Mouse (Mus musculus) neural tube, embryonic 15.5 days (tissue): ENCODE measurements at regions not wholly inside any gene's neighbourhood (a gene's known extent, or its start where the extent isn't known, plus 50 kb on each side); places are given as distances from the start of the nearest gene placed in this dataset.

Experiments
- ATAC-seq: fragments of 200-750 bp; cut with Nextera tagmentation; 2 replicates; pipeline ENCODE4 v1.8.0; 2017; ENCODE audit warnings: mild to moderate bottlenecking, moderate TSS enrichment, moderate library complexity; ENCODE audit not compliant: low FRiP score
- H3K27ac ChIP-seq: fragments of 300-500 bp; sonication (generic); replicated peaks from 2 replicates; pipeline ENCODE4 v1.5.1; 2015; ENCODE audit warnings: mild to moderate bottlenecking, inconsistent platforms
- H3K27me3 ChIP-seq: fragments of 300-500 bp; sonication (generic); replicated peaks from 2 replicates; pipeline ENCODE4 v1.6.1; 2015; ENCODE audit warnings: inconsistent platforms
- H3K36me3 ChIP-seq: fragments of 300-500 bp; sonication (generic); 2 replicates; pipeline ENCODE4 v1.6.1; 2015; ENCODE audit warnings: inconsistent platforms
- H3K4me1 ChIP-seq: fragments of 300-500 bp; sonication (generic); 2 replicates; pipeline ENCODE4 v1.6.1; 2015; ENCODE audit warnings: inconsistent platforms
- H3K4me2 ChIP-seq: fragments of 300-500 bp; sonication (generic); 2 replicates; pipeline ENCODE4 v1.6.1; 2015; ENCODE audit warnings: inconsistent platforms, mild to moderate bottlenecking, moderate library complexity
- H3K4me3 ChIP-seq: fragments of 300-500 bp; sonication (generic); replicated peaks from 2 replicates; pipeline ENCODE4 v1.5.1; 2015; ENCODE audit warnings: mild to moderate bottlenecking, inconsistent platforms
- H3K9ac ChIP-seq: fragments of 300-500 bp; sonication (generic); replicated peaks from 2 replicates; pipeline ENCODE4 v1.6.1; 2015; ENCODE audit warnings: mild to moderate bottlenecking, inconsistent platforms
- H3K9me3 ChIP-seq: fragments of 300-500 bp; sonication (generic); replicated peaks from 2 replicates; pipeline ENCODE4 v1.6.1; 2016; ENCODE audit warnings: inconsistent platforms
- WGBS: fragments of 180-500 bp; shearing (Covaris S2); methylation state at CpG from one replicate; pipeline ENCODE4 v1.1.7; 2015; ENCODE audit warnings: mixed read lengths; 5-methylcytosine and 5-hydroxymethylcytosine counted together

- H3K9me3 ChIP-seq, result no peaks in the 10 kb centered on the region
- H3K27ac ChIP-seq, result no peak overlapping the region
- no peak overlapping the region for H3K9ac ChIP-seq
- H3K27me3 ChIP-seq, result no peaks in the 10 kb centered on the region
- ATAC-seq, result no peak
- no peak overlapping the region for H3K4me2 ChIP-seq
- WGBS, result 80% methylated on average over 7 of the region's 7 CpGs
- no peaks in the 10 kb centered on the region for H3K4me1 ChIP-seq
- no peak overlapping the region for H3K4me3 ChIP-seq
- no peaks in the 10 kb centered on the region for H3K36me3 ChIP-seq
Measured at GRCm38 (mm10) chr1:154983325-154983724, 99.0 kb upstream of the Cacna1e start.

GRCm38 (mm10) chr1:154982836-154983235 is 98.5 kb upstream of the Cacna1e start:
- Histone ChIP-seq H3K27me3 (no peaks in the 10 kb centered on the region), H3K4me2 (no peak overlapping the region), H3K9me3 (no peaks in the 10 kb centered on the region), H3K36me3 (no peaks in the 10 kb centered on the region), H3K9ac (no peak overlapping the region), H3K4me3 (no peak overlapping the region), H3K4me1 (no peaks in the 10 kb centered on the region), H3K27ac (no peak overlapping the region)
- ATAC-seq, result no peak
- 93% methylated on average over 9 of the region's 9 CpGs for WGBS

- no peak overlapping the region for H3K9ac ChIP-seq
- no peaks in the 10 kb centered on the region for H3K4me1 ChIP-seq
- H3K9me3 ChIP-seq, result no peaks in the 10 kb centered on the region
- no peak overlapping the region for H3K4me2 ChIP-seq
- 68% methylated on average over 8 of the region's 8 CpGs for WGBS
- no peak for ATAC-seq
- H3K27me3 ChIP-seq, result no peaks in the 10 kb centered on the region
- no peak overlapping the region for H3K4me3 ChIP-seq
- no peak overlapping the region for H3K27ac ChIP-seq
- H3K36me3 ChIP-seq, result no peaks in the 10 kb centered on the region
Measured at GRCm38 (mm10) chr1:154981687-154982086, 97.4 kb upstream of the Cacna1e start.

GRCm38 (mm10) chr1:154975732-154976131 is 91.4 kb upstream of the Cacna1e start:
- Histone ChIP-seq H3K27me3 (no peaks in the 10 kb centered on the region), H3K36me3 (no peaks in the 10 kb centered on the region), H3K4me1 (no peaks in the 10 kb centered on the region), H3K27ac (no peak overlapping the region), H3K9me3 (no peaks in the 10 kb centered on the region), H3K9ac (no peak overlapping the region), H3K4me3 (no peak overlapping the region), H3K4me2 (no peak overlapping the region)
- WGBS, result 88% methylated on average over 4 of the region's 4 CpGs
- no peak for ATAC-seq

- WGBS, result 82% methylated on average over 4 of the region's 4 CpGs
- Histone ChIP-seq H3K9ac (no peak overlapping the region), H3K27ac (no peak overlapping the region), H3K4me1 (peaks cover 5% of the 10 kb centered on the region; the same call in 1 of the 2 replicates), H3K9me3 (no peaks in the 10 kb centered on the region), H3K4me3 (no peak overlapping the region), H3K36me3 (no peaks in the 10 kb centered on the region), H3K4me2 (no peak overlapping the region), H3K27me3 (no peaks in the 10 kb centered on the region)
- no peak for ATAC-seq
Measured at GRCm38 (mm10) chr1:154961271-154961670, 77.0 kb upstream of the Cacna1e start.

GRCm38 (mm10) chr1:154956625-154957031 is 72.3 kb upstream of the Cacna1e start:
- Histone ChIP-seq H3K4me3 (no peak overlapping the region), H3K9me3 (no peaks in the 10 kb centered on the region), H3K4me1 (peaks cover 11% of the 10 kb centered on the region; the same call in 1 of the 2 replicates), H3K27ac (no peak overlapping the region; the same call in 1 of the 2 replicates), H3K27me3 (no peaks in the 10 kb centered on the region), H3K9ac (no peak overlapping the region), H3K4me2 (no peak overlapping the region; the same call in 1 of the 2 replicates), H3K36me3 (no peaks in the 10 kb centered on the region)
- WGBS, result 37% methylated on average over 5 of the region's 5 CpGs
- peak; percentile 55; the same call in 1 of the 2 replicates for ATAC-seq

GRCm38 (mm10) chr1:154952679-154953078 is 68.4 kb upstream of the Cacna1e start:
- Histone ChIP-seq H3K9ac (no peak overlapping the region), H3K4me3 (no peak overlapping the region), H3K4me2 (no peak overlapping the region), H3K36me3 (no peaks in the 10 kb centered on the region), H3K27me3 (no peaks in the 10 kb centered on the region), H3K9me3 (no peaks in the 10 kb centered on the region), H3K4me1 (peaks cover 11% of the 10 kb centered on the region; the same call in 1 of the 2 replicates), H3K27ac (no peak overlapping the region)
- 68% methylated on average over 2 of the region's 2 CpGs for WGBS
- no peak for ATAC-seq
